Mouse (Mus musculus): ENCODE measurements around the gene Aanat.
A peak's percentile ranks its signal among the peaks of the same experiment; 100 is the strongest.

The Aanat gene

DNA sequence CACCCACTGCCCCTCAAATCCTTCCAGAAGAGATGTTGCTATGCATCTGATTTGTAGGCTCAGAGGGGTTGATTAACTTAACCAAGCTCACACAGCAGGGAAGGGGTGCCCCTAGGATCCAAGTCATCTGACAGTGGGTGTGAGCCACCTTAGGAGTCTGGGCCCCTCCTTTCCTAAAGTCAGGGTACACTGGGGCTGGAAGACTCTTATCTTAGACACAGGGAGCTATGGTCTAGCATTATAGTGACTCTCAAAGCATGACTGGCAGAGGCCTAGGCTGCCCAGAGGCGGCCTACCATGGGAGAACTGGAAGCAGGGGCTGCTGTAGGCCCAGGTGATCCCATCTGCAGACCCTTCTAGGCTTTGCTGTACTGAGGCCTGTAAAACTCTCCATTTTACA is 26.3 kb downstream of the Aanat start:
- no peak for DNase-seq

- DNase-seq = no peak
These were observed 27.0 kb downstream of the Aanat start for GRCm38 (mm10) chr11:116613234-116613633.

GRCm38 (mm10) chr11:116615735-116616437 is 29.7 kb downstream of the Aanat start:
- peak; percentile 44 to 50 for DNase-seq

DNA sequence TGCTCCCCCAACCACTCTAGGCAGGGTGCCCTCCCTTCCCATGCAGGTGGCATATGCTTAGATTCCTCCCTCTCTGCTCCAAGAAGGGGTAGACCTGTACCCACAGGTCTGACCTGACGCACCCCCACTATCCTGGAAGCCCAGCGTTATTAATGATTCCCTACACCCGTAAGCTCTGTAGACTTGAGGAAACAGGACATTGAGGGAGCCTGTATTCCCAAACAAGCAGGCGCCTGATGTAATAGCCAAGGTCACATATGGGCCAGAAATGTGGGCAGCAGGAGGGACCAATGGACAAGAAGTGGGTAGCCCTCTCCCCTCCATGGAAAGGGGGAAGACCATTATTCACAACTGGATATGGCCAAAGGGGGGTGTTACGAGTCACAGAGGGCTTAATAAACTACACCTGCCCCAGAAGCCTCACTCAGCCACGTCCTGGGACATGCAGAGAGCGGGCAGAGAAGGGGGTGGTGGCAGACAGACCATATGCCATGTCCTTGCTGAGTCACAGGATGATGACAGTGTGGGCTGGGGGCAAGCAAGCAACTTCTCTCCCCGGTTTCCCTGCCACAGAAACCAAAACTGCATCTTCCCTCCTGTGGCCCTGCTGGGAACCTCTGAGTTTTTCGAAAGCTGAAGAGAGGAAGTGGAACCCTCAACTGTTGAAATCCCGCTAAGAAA is 30.3 kb downstream of the Aanat start:
- DNase-seq = no peak

DNA sequence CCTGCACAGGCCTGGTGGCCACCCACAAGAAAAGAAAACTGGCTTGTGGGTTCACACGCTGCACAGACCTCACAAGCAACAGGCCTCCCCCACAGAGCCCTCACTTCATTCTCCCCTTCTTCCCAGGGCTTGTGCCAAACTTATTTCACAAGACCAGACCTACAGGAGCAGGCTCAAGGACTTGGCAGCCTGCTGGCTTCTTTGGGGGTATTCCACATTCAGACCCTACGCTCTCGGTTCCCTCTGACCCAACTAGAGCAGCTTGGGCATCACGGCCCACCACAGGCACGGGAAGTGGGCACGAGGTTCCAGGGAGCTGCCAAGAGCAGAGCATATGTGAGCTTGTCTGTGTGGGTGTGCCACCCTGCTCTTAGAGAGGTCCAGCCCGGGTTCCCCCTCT is 31.4 kb downstream of the Aanat start:
- no peak for DNase-seq

DNA sequence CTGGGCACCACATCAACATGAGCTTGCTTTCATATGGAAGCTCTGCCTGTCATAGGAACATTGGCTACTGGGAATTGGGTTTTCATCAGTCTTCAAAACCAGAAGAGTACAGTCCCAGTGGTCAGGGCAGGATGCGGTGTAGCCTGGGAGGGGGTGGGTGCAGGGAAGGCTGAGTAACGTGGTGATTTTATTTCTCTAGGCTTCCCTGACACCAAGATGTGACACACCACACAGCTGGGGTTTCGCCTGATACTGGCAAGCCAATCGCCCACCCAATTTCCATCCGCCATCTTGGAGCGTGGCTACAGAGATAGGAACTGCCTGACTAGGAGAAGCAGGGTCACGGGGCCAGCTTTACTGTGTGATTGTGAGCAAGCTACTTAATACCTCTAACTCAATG is 32.4 kb downstream of the Aanat start:
- DNase-seq = no peak

- peak; percentile 68 to 76 for DNase-seq
These were observed 32.9 kb downstream of the Aanat start for GRCm38 (mm10) chr11:116619156-116619555.

GRCm38 (mm10) chr11:116619561-116619960 is 33.3 kb downstream of the Aanat start:
- DNase-seq = no peak

- no peak for DNase-seq
These were observed 33.8 kb downstream of the Aanat start for GRCm38 (mm10) chr11:116620073-116620472.

- DNase-seq = peak in 1 of 2 experiments; percentile 19
These were observed 34.5 kb downstream of the Aanat start for GRCm38 (mm10) chr11:116620559-116621253.

DNA sequence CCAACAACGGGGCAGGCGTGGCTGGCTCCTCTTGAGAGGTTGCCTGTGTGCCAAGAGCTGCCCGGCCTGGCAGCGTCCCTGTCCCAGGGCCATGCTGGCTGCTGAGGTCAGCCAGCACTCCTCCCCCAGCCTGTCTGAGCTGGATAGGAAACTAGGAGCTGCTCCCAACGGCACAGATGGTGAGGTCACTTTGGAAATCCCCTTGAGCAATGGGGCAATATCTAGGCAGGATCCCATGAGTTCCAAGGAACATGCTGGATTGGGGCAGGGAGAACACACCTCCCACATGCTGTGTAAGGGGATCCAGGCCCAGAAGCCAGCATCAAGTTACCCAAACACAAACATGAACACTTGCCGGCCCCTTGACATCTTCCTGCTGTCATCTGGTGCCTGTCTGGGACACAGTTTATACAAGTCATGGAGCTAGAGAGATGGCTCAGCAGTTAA is 35.0 kb downstream of the Aanat start:
- DNase-seq = peak; percentile 85 to 89

GRCm38 (mm10) chr11:116623281-116624124 is 37.3 kb downstream of the Aanat start:
- DNase-seq = no peak

GRCm38 (mm10) chr11:116624131-116624832 is 38.0 kb downstream of the Aanat start:
- no peak for DNase-seq

DNA sequence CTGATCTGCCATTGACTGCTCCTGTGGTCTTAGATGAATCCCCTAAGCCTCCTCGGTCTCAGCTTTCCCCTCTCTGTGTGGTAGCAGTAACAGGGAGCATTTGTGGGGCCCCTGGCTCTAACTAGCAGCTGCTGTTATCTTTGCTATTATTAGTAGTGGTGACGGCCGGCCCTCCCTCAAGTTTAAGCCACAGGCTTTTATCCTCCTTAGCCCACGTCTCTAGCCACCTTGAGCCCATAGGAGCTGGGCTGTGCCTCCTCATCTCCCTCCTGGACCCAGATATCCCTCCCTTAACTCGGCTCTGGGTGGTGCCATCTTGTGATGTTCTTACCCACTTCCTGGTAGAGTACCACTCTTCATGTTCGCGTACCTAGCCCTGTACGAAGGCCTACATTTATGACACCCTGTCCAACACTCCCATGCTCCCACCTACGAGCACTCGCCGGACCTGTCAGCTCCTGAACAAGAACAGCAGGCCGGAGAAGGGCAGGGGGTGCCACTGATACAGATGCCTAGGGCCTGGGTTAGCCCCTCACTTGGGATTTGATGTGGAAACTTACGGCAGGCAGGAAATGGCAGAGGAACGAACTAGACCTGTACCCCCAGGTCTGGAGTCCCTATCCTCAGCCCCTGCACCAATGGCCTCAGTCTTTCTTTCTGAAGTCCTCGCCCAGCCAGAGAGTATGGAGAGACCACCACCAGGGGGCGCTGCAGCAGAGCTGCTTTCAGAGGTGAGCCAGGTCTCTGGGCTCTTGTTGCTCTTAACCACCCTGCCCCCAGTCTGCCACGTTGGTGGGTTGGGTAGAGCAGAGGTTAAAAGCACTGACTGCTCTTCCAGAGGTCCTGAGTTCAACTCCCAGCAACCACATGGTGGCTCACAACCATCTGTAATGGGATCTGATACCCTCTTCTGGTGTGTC is 39.1 kb downstream of the Aanat start:
- peak; percentile 46 to 65 for DNase-seq

DNA sequence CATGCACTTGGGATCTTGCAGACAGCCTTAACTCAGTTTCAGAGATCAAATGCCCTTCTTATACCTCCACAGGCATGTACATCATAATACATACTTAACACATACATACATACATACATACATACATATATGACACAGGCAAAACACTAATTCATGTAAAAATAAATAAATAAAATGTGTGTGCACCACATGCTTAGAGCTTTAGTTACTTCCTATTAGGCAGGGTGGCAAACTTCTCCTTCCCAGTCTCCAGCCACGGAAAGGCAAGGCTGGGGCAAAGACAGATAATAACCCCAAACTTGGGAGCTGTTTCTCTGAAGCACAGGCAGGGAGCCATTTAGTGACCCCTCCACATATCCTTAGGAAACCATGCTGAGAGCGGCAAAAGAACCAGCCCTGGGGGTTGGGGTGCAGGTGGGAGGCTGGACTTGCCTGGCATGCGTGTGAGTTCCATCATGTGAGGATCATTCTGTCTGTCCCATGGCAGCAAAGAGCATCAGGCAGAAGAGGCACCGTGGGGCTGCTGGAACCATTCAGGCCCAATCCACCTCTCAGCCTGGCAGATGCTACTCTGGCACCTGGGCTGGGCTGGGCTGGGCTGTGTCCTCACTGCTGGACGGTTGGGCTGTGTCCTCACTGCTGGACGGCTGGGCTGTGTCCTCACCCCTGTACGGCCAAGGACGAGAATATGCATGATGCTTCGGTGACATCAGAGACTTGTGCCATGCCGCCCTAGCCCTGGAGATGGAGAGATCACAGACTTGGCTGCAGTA is 40.3 kb downstream of the Aanat start, which contains the start of gene Rhbdf2:
Rhbdf2 (minus strand) TSS at position 721 of the 773 bp plus-strand sequence.
- no peak for DNase-seq

DNA sequence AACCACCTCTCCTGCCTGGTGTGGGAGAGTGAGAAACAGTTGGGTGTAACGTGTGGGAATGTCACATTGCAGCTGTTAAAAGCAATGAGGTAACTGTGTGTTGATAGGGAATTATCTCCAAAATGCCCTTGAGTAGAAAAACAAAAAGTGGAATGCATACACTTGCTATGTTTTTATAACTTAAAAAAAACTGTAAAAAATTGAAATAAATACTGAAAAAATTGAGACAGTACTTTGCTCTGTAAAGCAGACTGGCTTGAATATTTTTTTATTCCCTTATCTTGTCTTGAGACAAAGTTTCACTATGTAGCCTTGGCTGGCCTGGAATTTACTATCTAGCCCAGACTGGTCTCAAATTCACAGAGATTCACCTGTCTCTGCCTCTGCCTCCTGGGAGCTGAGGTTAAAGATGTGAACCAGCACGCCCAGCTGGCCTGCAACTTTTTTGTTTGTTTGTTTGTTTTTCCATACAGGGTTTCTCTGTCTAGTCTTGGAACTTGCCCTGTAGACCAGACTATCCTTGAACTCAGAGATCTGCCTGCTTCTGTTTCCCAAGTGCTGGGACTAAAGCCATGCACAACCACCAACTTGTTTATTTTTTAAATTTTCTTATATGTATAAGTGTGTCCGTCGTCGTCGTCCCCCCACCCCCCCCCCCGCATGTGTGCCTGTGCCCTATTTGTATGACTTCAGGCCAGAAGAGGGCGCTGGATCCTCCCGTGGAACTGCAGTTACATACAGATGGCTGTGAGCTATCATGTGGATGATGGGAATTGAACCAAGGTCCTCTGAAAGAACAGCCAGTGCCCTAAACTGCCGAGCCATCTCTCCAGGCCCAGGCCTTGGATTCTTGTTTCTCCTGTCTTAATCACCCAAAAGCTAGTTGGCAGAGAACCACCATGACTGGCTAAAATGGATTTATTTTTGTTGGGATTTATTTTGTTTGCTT is 41.1 kb downstream of the Aanat start:
- DNase-seq = peak in 1 of 2 experiments; percentile 37

- DNase-seq = peak; percentile 87 to 92
These were observed 42.5 kb downstream of the Aanat start for GRCm38 (mm10) chr11:116628712-116629111.

DNA sequence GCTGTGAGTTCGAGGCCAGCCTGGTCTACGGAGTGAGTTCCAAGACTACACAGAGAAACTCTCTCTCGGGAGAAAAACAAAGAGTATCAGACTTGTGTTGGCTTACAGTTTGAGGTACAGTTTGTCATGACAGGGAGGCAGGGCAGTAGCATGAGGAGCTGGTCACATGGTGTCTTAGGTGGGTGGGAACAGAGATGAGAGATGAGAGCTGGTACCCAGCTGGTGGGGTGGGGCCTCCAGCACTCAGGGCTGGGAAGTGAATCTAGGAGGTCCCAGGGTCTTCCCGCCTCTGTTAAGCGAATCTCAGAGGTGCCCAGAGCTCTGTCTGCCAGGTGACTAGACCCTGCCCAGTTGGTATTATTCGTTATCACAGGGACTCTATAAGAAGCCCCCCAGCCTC is 43.2 kb downstream of the Aanat start:
- no peak for DNase-seq

Data from cerebellum, adult 18-20 months (tissue).